Mouse (Mus musculus): ENCODE results near the gene Gk2. TPM values are rescaled to one million over a fixed set of nuclear protein-coding genes. Genes with fewer than 3 reads are reported as not detected.

The Gk2 gene
- polyA plus RNA-seq (2014; fragmentation: Illumina TruSeq; extraction: RNeasy Lipid Tissue Mini Kit (QIAGEN cat#74804)): not detected

DNA sequence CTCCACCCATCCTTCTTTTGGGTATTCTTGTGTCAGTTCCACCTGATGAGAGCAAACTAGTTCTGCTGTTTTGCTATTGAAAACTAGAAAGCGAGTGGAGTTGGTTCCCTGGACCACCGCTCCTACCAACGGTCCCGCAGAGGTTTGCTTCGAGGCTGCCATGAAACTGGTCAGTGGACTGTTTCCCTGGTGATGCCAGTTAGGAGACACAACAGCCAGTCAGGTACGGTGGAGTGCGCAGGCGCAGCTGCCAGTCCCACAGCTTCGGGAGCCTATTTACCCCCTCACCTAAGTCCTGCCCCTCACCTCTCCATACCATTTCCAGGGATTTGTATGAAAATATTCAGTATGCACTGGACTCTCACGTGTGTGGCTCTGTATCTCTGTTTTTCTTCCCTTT is at the start of gene Gk2:
Gene Gk2, minus strand, starts transcription at position 206 of the 400 bp plus-strand sequence.

Other genes starting within 250 kb of the Gk2 start
- gene Naa11, start 64.6 kb downstream of the Gk2 start, polyA plus RNA-seq (2014; fragmentation: Illumina TruSeq; extraction: RNeasy Lipid Tissue Mini Kit (QIAGEN cat#74804)): 3.3 TPM

Data from ovary, adult 10 weeks (tissue).